Mouse (Mus musculus): Measurements from ENCODE around the gene Fbxl22. TPM values are rescaled to one million over a fixed set of nuclear protein-coding genes. Genes with fewer than 3 reads are reported as not detected.

Gene Fbxl22
- polyA plus RNA-seq, 1 experiment from 2014 or later = 1.3 TPM

DNA sequence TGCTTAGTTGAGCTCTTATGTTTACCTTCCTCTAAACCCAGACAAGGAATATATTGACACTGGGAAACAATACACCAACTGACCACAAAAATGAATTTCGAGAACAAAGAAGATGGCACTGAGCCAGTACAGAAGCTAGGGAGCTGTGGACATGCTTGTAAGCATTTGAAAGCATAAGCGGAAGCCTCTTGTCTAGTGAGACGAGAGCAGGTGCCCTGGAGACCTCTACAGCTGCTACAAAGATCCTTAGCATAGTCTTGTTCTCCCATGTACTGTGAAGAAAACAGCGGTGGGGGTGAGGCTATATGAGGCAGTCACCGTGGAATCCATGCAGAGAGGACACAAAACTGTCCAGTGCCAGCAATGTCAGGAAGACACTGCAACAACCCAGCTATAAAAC, 4.5 kb upstream of the Fbxl22 start:
- Histone ChIP-seq H3K4me2 (ENCODE audit: low read depth, low read length) (no peak overlapping the region), H3K9me3 (ENCODE audit: control insufficient read depth, low read length) (no peaks in the 10 kb centered on the region), H3K27me3 (ENCODE audit: control insufficient read depth, insufficient read depth, low read length) (no peaks in the 10 kb centered on the region), H3K4me1 (ENCODE audit: control insufficient read depth, insufficient read depth, low read length) (0 out of 2 replicates have a peak, but pooled peaks cover 5% of the 10 kb centered on the region), H3K36me3 (ENCODE audit: control insufficient read depth, insufficient read depth, low read length) (peaks cover 51% of the 10 kb centered on the region), H3K4me3 (ENCODE audit: low read depth, low read length) (no peak overlapping the region), H3K27ac (ENCODE audit: low read depth, low read length) (no peak overlapping the region), H3K9ac (replicated peaks; ENCODE audit: low read depth, low read length) (no peak overlapping the region)
- 35% methylated on average over 5 of the region's 5 CpGs for WGBS
- ATAC-seq (ENCODE audit: low read depth) = no peak

DNA sequence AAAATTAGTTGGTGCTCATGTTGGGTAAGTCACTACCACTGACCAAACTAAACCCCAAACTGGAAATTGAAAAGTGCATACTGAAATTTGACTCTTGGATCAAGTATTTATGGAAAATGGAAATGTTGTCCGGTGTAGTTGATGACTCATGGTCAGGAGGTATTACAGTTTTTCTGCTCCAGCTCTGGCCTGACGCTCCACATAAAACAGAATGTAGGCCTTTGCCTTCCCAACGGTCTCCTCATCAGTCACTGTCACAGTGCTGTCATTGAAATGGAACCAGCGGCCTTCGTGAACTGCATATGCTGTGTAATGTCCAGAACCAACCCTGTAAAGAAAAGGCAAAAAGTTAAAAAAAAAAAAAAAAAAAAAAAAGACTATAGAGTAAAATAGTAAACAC, 3.9 kb upstream of the Fbxl22 start:
- ATAC-seq (ENCODE audit: low read depth) = no peak
- WGBS = 85% methylated on average over 5 of the region's 5 CpGs
- Histone ChIP-seq H3K27me3 (ENCODE audit: control insufficient read depth, insufficient read depth, low read length) (no peaks in the 10 kb centered on the region), H3K4me2 (ENCODE audit: low read depth, low read length) (no peak overlapping the region), H3K36me3 (ENCODE audit: control insufficient read depth, insufficient read depth, low read length) (peaks cover 52% of the 10 kb centered on the region), H3K27ac (ENCODE audit: low read depth, low read length) (no peak overlapping the region), H3K4me3 (ENCODE audit: low read depth, low read length) (no peak overlapping the region), H3K9ac (replicated peaks; ENCODE audit: low read depth, low read length) (no peak overlapping the region), H3K9me3 (ENCODE audit: control insufficient read depth, low read length) (no peaks in the 10 kb centered on the region), H3K4me1 (ENCODE audit: control insufficient read depth, insufficient read depth, low read length) (0 out of 2 replicates have a peak, but pooled peaks cover 5% of the 10 kb centered on the region)

DNA sequence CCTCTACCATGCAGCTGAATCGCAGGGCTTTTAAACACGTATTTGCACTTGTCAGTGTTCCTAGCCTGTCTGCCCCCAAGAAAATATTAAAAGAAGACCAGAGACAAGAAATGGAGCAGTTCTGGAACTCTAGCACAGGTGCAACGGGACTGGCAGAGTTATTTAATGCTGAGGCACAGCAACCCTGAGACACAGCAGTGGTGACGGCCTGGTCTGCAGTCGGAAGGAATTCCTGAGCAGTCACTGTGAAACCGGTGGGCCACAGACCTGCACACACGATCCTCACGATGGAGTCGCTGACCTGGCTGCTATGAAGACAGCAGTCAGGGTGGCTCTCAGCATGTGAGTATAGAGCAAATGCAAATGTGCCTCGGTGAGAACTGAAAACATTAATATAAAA, 3.4 kb upstream of the Fbxl22 start:
- ATAC-seq (ENCODE audit: low read depth) = no peak
- peaks cover 51% of the 10 kb centered on the region for H3K36me3 ChIP-seq (ENCODE audit: control insufficient read depth, insufficient read depth, low read length)

DNA sequence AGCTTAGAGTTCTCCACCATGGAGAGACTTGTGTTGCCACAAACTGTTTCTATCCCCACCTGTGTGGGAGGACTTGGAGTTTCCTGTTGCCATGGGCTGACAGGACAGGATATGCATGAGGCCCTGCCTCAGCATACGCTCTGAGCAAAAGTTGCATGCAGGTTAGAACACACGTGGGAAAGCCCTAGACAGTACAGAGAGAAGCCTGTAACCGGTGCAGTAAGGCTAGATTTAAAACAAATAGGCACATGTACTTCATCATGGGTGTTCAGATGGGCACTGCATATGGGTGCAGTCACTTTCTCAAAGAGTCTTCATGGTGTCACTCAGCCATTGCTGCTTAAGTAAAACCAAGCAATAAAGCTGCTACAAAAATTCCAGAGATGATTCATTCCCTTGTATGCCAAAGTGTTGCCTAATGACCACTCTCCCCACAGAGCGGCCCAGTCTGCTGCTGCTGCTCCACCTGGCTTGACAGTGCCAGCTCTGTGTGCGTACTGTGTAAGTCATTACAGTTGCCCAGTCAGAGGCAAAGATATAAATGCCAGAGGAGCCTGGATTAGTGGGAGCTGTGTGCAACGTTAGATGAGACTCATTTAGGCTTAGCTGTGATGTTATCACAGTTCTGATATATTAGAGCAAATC, 2.0 kb upstream of the Fbxl22 start:
- no peak overlapping the region for H3K27ac ChIP-seq (ENCODE audit: low read depth, low read length)
- peaks cover 10% of the 10 kb centered on the region; the same call in 1 of the 2 replicates for H3K4me1 ChIP-seq (ENCODE audit: control insufficient read depth, insufficient read depth, low read length)
- H3K27me3 ChIP-seq (ENCODE audit: control insufficient read depth, insufficient read depth, low read length) = no peaks in the 10 kb centered on the region
- H3K9me3 ChIP-seq (ENCODE audit: control insufficient read depth, low read length) = no peaks in the 10 kb centered on the region
- no peak overlapping the region for H3K9ac ChIP-seq (replicated peaks; ENCODE audit: low read depth, low read length)
- H3K36me3 ChIP-seq (ENCODE audit: control insufficient read depth, insufficient read depth, low read length) = peaks cover 48% of the 10 kb centered on the region
- ATAC-seq (ENCODE audit: low read depth) = no peak
- 89% methylated on average over 6 of the region's 6 CpGs for WGBS
- H3K4me2 ChIP-seq (ENCODE audit: low read depth, low read length) = no peak overlapping the region
- no peak overlapping the region for H3K4me3 ChIP-seq (ENCODE audit: low read depth, low read length)

More for the DNA sequence above, 3.4 kb upstream of the Fbxl22 start:
- WGBS = 91% methylated on average over 10 of the region's 10 CpGs
- Histone ChIP-seq H3K9me3 (ENCODE audit: control insufficient read depth, low read length) (no peaks in the 10 kb centered on the region), H3K9ac (replicated peaks; ENCODE audit: low read depth, low read length) (no peak overlapping the region), H3K4me2 (ENCODE audit: low read depth, low read length) (no peak overlapping the region), H3K4me3 (ENCODE audit: low read depth, low read length) (no peak overlapping the region), H3K27ac (ENCODE audit: low read depth, low read length) (no peak overlapping the region), H3K27me3 (ENCODE audit: control insufficient read depth, insufficient read depth, low read length) (no peaks in the 10 kb centered on the region), H3K4me1 (ENCODE audit: control insufficient read depth, insufficient read depth, low read length) (peaks cover 7% of the 10 kb centered on the region; the same call in 1 of the 2 replicates)

DNA sequence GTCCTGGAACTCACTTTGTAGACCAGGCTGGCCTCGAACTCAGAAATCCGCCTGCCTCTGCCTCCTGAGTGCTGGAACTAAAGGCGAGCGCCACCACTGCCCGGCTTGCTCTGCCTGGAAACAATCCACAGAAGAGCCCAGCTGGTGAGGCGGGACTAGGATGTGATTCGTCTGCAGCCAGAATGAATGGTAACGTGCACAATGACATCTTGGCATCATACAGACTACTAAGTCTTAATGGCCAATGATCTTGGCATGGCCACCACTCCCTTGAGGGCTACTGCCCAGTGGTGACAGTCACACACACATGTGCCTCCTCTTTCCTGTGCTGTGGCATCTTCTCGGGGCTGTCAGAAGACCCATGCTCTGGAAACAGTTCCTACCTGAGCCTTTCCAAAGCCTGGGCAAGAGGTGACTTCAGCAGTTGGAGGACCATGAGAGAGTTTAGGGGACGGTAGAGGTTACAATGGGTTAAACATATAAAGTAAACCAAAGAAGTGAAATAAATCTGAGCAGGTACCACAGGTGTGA, 1.4 kb upstream of the Fbxl22 start:
- H3K27ac ChIP-seq (ENCODE audit: low read depth, low read length) = no peak overlapping the region
- no peaks in the 10 kb centered on the region for H3K9me3 ChIP-seq (ENCODE audit: control insufficient read depth, low read length)
- peaks cover 48% of the 10 kb centered on the region for H3K36me3 ChIP-seq (ENCODE audit: control insufficient read depth, insufficient read depth, low read length)
- 84% methylated on average over 10 of the region's 10 CpGs for WGBS
- H3K27me3 ChIP-seq (ENCODE audit: control insufficient read depth, insufficient read depth, low read length) = no peaks in the 10 kb centered on the region
- H3K4me2 ChIP-seq (ENCODE audit: low read depth, low read length) = no peak overlapping the region
- no peak overlapping the region for H3K9ac ChIP-seq (replicated peaks; ENCODE audit: low read depth, low read length)
- H3K4me1 ChIP-seq (ENCODE audit: control insufficient read depth, insufficient read depth, low read length) = peaks cover 14% of the 10 kb centered on the region; the same call in 1 of the 2 replicates
- ATAC-seq (ENCODE audit: low read depth) = no peak
- no peak overlapping the region for H3K4me3 ChIP-seq (ENCODE audit: low read depth, low read length)

DNA sequence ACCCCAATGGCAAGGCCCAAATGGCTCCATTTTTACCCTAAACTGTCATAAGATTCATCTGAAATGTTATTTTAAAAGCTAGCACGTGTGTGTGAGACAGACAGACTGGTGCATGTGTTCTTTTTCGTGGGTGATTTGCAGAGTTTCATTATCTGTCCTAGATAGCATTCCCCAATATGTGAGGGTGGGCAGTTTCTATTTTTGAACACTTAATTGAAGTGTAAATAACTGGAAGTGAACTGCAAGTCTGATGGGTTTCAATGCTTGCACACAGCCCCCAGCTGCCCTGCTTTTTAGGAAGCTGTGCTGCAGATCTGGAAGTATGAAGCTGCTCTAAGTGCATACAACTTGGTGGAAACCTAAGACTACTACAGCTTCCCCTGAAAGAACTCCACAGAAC, 722 bp upstream of the Fbxl22 start:
- H3K27me3 ChIP-seq (ENCODE audit: control insufficient read depth, insufficient read depth, low read length) = no peaks in the 10 kb centered on the region
- H3K36me3 ChIP-seq (ENCODE audit: control insufficient read depth, insufficient read depth, low read length) = peaks cover 41% of the 10 kb centered on the region
- no peak overlapping the region for H3K4me2 ChIP-seq (ENCODE audit: low read depth, low read length)
- no peak overlapping the region for H3K27ac ChIP-seq (ENCODE audit: low read depth, low read length)
- WGBS = 87% methylated on average over 2 of the region's 2 CpGs
- H3K9ac ChIP-seq (replicated peaks; ENCODE audit: low read depth, low read length) = no peak overlapping the region
- H3K9me3 ChIP-seq (ENCODE audit: control insufficient read depth, low read length) = no peaks in the 10 kb centered on the region
- no peak for ATAC-seq (ENCODE audit: low read depth)
- H3K4me3 ChIP-seq (ENCODE audit: low read depth, low read length) = no peak overlapping the region
- H3K4me1 ChIP-seq (ENCODE audit: control insufficient read depth, insufficient read depth, low read length) = peaks cover 20% of the 10 kb centered on the region; the same call in 1 of the 2 replicates

DNA sequence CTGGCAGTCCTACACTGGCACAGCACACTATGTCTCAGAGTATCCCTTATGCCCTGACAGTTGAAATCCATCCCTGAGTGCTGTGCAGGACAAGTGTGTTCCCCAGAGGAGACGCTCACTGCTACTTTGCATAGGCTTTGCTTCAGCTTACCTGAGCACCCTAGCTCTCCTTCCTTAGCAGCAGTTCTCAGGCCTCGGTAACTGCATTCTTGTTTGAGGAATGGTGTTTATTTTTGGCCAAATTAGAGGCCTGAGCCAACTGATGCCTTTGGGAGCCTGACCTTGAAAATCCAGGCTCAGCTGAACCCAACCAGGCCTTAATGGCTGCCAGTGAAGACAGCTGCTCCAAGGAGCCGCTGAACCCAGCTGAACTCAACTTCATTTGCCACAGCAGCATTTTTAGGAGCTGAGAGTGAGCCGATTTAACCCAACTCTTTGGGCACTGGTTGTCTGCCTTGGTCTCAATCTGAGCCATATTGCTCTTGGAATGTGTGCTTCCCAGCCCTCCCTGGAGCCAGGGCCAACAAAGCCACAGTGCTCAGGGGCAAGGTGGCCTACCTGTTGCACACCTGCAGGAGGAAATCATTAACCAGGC, 635 bp downstream of the Fbxl22 start:
- Histone ChIP-seq H3K4me2 (ENCODE audit: low read depth, low read length) (no peak overlapping the region), H3K4me3 (ENCODE audit: low read depth, low read length) (no peak overlapping the region), H3K9ac (replicated peaks; ENCODE audit: low read depth, low read length) (no peak overlapping the region), H3K27ac (ENCODE audit: low read depth, low read length) (no peak overlapping the region; the same call in 1 of the 2 replicates), H3K4me1 (ENCODE audit: control insufficient read depth, insufficient read depth, low read length) (peaks cover 18% of the 10 kb centered on the region; the same call in 1 of the 2 replicates), H3K36me3 (ENCODE audit: control insufficient read depth, insufficient read depth, low read length) (peaks cover 34% of the 10 kb centered on the region), H3K27me3 (ENCODE audit: control insufficient read depth, insufficient read depth, low read length) (no peaks in the 10 kb centered on the region), H3K9me3 (ENCODE audit: control insufficient read depth, low read length) (no peaks in the 10 kb centered on the region)
- 88% methylated on average over 4 of the region's 4 CpGs for WGBS
- ATAC-seq (ENCODE audit: low read depth) = no peak

DNA sequence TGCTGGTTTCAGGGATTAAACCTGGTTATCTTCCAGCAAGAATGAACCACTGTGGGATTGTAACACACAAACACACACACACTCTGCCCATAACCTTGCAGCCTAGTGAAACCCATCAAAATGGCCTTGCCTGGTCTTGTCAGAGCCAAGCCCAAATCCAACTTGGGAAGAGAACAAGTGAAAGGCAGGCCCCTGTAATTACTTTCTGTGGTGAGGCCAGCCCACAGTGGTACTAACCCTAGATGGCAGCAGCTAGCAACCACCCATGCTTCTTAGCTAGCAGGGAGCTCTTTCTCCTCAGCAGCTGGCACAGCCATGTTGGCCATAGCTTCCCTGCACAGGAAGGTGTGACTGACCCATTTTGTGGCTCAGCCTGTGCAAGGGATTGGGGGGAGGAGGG, 1.2 kb downstream of the Fbxl22 start:
- Histone ChIP-seq H3K4me2 (ENCODE audit: low read depth, low read length) (no peak overlapping the region), H3K9me3 (ENCODE audit: control insufficient read depth, low read length) (no peaks in the 10 kb centered on the region), H3K27ac (ENCODE audit: low read depth, low read length) (no peak overlapping the region), H3K36me3 (ENCODE audit: control insufficient read depth, insufficient read depth, low read length) (peaks cover 34% of the 10 kb centered on the region), H3K4me3 (ENCODE audit: low read depth, low read length) (no peak overlapping the region), H3K27me3 (ENCODE audit: control insufficient read depth, insufficient read depth, low read length) (no peaks in the 10 kb centered on the region), H3K4me1 (ENCODE audit: control insufficient read depth, insufficient read depth, low read length) (peaks cover 17% of the 10 kb centered on the region; the same call in 1 of the 2 replicates), H3K9ac (replicated peaks; ENCODE audit: low read depth, low read length) (no peak overlapping the region)
- ATAC-seq (ENCODE audit: low read depth) = no peak

DNA sequence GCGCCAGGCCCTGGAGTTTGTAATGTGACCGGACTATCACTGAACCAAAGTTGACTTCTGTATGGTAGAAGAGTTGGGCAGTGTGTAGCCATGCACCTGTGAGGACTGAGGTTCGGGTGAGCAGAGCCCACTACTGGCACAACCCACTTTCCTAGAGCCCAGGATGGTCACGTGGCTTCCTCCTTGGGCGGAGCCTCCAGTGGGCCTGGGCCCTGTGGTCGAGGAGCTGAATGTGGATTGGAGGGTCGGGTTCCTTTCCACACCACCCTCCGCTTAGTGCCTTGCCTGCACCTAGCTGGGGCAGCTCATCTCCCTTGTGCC, 2.1 kb downstream of the Fbxl22 start:
- peak; percentile 88 for ATAC-seq (ENCODE audit: low read depth)
- Histone ChIP-seq H3K9me3 (ENCODE audit: control insufficient read depth, low read length) (no peaks in the 10 kb centered on the region), H3K36me3 (ENCODE audit: control insufficient read depth, insufficient read depth, low read length) (peaks cover 29% of the 10 kb centered on the region), H3K4me1 (ENCODE audit: control insufficient read depth, insufficient read depth, low read length) (peaks cover 17% of the 10 kb centered on the region; the same call in 1 of the 2 replicates), H3K4me3 (ENCODE audit: low read depth, low read length) (peak overlapping the region; percentile 62), H3K27ac (ENCODE audit: low read depth, low read length) (peak overlapping the region; percentile 98), H3K4me2 (ENCODE audit: low read depth, low read length) (peak overlapping the region; percentile 98), H3K27me3 (ENCODE audit: control insufficient read depth, insufficient read depth, low read length) (no peaks in the 10 kb centered on the region), H3K9ac (replicated peaks; ENCODE audit: low read depth, low read length) (peak overlapping the region; percentile 78)
- under 1% methylated on average over 8 of the region's 8 CpGs for WGBS

All from neural tube, embryonic 14.5 days (tissue).